Mouse (Mus musculus): ENCODE data around the gene Disp1.

DNA sequence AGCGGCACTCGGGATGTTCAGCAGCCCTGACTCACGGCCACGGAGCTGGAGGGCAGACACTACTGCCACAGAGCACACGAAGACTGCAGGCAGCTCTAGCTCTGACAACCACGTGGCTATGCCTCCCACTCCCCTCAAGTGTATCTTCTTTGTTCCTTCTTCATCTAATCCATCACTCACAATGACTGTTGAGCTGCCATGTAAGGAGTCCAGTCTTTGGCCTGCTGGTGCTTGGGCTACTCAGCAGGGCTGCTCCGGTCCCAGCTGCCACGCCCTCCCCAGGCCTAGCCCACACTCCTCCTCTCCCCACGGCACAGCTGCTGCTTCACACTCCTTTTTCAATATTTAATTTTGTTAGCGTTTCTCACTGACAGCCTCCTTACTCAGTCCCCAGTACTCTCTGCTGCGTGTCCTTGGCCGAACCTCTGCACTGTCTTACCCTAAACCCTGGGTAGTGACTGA is 70.9 kb downstream of the Disp1 start:
- TF ChIP-seq CTCF (IDR thresholded peaks at IDR 0.05) (no peak), EP300 (IDR thresholded peaks at IDR 0.05) (no peak)

Measured in lung, postnatal 0 days (tissue).